Mouse (Mus musculus) telencephalon, adult 2 months (tissue): ENCODE data around the gene Dusp1.

Source experiments
- DNase-seq: peaks from one replicate; pipeline ENCODE4 v3.0.0-alpha.2; 2011; ENCODE audit warnings: low read depth, low spot score

The Dusp1 gene

GRCm38 (mm10) chr17:26584063-26584462, 22.1 kb upstream of the Dusp1 start:
- DNase-seq: no peak

DNA sequence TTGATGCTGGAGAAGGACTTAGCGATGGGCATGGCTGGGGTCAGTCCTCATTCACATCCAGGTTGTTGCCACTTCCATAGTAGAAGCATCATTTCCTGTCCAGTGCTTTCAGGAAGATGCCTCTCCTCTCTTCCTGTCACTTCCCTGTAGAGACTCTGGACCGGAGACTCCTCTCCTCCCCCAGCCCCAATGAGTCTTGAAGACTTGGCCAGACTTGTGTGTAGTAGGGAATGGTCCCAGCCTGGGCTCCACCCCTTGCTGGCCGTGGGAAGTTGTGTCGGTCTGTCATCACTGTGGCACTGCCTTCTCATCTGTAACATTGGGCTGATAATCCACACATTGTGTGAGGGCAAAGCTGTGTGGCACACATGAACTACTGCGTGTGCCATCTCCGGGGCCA, 21.7 kb upstream of the Dusp1 start:
- no peak for DNase-seq

GRCm38 (mm10) chr17:26583056-26583455, 21.1 kb upstream of the Dusp1 start:
- DNase-seq: no peak

- no peak for DNase-seq
Measured at GRCm38 (mm10) chr17:26582297-26582696, 20.4 kb upstream of the Dusp1 start.

DNA sequence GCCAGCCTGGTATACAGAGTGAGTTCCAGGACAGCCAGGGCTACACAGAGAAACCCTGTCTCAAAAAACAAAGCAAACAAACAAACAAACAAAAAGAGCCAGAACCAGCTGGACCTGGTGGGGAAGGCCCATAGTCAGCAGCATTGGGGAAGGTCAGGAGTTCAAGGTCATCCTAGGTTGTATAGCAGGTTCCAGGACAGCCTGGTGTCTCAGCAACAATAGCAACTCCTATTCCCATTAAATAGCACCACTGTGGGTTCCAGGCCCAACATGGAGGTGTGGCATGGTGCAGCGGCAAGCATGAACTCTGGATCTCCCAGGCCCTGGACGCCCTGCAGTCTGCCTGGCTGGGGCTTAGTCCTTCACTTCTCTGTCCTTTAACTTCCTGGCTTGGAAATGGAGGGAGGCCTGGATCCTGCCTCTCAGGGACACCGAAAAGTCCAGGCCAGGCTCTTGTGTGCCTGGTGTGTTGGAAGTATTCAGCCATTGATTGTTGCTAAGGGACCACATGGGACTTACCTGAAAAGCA, 19.0 kb upstream of the Dusp1 start:
- DNase-seq: no peak

DNA sequence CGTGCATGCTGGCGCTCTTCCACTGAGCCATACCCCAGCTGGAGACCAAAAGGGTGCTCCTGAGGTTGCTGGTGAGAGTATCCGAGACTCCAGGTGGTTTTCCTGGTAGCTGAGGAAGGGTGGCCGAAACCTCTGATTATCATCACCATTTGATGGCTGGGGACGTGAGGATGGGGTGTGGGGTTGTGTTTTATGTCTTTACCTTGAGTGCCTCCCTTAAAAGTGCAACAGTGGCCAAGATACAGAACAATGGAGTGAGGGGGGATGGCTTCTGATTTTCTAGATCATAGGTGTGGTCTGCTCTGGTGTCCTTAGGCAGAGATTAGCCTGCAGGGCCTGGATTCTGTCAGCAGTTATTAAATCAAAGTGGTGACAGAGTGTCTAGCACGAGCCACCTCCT, 17.5 kb upstream of the Dusp1 start:
- no peak for DNase-seq

- no peak for DNase-seq
Measured at GRCm38 (mm10) chr17:26578771-26579170, 16.8 kb upstream of the Dusp1 start.

DNA sequence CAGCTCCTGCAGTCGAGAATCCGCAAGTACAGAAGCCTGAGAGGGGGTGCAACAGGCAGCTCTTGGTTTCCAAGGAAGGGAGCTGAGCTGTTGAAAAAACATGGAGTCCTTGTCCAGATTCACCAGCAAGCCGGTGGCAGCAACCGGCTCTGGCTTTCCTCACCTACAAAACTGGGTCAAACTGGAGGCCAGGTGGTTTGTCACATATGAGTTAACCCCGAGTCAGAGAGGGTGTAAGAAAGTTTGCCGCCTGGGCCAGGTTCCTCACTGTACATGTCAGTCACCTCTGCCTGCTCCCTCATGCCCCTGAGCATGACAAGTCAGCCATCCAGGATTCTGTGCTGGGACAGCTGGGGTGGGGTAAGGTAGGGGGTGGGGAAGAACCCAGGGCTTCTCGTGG, 16.2 kb upstream of the Dusp1 start:
- DNase-seq: no peak

DNA sequence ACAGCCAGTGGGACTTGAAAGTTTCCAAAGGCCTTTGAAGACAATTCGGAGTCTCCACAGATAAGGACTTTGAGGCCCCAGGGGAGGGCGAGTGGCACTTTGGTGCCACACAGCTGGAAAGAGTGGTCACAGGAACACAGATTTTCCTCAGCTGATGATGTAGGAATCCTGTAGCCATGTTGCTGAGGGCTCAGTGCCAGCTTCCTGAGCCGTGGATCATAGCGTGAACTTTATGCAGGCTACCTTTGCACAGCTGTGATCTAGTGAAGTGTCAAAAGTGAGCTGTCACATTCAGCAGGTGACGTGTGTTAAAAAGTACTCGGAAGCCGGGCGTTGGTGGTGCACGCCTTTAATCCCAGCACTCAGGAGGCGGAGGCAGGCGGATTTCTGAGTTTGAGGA, 15.4 kb upstream of the Dusp1 start:
- no peak for DNase-seq

DNA sequence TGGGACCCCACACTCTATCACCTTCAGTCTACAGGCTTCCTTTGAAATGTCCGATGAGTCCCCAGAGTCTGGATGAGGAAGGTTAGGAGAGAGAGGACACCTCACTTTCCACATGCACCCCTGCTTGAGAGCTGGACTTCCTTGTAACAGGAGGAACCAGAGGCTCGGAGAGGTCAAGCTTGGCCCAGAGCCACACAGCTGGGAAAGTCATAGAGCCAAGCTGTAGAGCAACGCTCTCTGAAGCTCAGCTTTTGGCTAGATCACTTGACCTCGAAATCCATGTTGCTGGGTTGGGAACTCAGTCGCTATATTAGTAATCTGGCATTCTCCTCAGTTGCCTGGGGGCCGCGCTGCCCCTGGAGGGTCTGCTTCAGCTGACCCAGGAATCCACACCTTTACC, 14.9 kb upstream of the Dusp1 start:
- no peak for DNase-seq

DNA sequence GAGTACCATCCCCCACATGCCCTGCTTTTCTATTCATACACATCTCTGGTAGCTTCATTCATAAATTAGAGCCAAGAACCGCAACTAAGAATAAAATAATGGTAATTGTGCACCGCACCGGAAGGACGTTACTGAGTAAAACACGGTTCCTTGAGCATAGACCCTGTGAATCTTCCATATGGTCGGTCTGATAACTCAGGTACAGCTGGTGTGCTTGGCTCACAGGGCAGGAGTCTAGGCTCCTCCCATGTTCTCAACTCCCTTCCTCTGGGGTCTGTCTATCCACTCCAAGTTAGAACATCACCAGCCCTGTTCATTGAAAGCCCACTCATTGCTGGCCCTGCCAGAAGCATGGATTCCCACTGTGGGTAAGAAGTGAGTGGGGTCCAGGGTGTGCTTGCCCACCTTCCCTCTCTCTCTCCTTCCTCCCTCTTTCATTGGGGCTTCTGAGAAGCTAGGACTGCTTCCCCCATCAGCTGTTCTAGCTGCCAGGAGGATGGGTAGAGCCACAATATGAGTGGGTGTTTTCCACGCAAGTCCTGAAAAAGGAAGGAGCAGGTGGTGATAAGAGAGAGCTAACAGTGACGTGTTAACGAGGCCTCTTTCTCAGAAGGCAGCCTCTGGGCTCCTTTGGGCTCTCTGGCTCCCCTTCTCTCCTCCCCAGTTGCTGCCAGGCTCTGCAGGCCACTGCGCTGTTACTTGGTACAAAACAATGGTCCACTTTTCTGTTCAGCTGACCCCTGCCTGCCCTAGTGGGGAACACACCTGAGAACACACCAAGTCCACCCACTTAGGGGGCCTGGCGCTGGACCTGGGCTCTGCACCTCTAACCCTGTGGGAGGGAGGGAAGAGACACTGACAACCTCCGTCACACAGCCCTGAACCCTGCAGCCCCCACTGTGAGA, 14.1 kb upstream of the Dusp1 start:
- DNase-seq: peak; percentile 89

GRCm38 (mm10) chr17:26574701-26575100, 12.8 kb upstream of the Dusp1 start:
- no peak for DNase-seq

DNA sequence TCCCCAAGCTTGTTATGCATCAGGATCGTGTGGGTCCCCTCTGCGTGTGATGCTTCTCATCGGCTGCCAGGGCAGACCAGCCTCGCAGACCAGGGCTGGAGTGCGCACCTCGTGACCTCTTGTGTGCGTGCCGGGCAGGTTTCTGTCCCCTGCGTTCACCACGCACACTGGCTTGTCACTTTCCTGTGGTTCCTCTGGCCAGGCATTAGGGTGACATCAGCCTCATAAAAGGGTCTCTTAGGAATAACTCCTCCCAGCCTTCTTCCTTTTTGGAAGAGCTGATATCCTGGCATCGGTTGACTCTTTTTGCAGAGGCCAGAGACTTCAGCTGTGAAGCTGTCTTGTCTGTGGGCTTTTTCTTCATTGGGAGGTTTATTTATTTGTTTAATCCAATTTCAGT, 12.2 kb upstream of the Dusp1 start:
- DNase-seq: no peak

DNA sequence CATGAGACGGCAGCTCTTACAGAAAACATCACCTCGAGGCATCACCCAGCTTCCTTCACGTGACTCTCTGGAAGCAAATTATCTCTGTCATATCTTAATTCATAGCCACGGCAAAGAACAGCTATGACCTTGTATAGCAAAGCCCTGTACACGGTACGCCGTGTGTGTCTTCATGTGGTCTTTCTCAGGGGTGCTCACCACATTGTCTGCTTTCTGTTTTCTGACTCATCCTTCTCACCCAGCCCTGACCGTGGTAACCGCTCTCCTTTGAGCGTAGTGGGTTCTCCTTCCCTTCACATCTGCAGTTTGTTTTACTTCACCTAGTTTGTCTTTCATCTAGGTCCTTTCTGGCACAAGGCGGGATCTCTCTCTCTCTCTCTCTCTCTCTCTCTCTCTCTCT, 10.3 kb upstream of the Dusp1 start:
- no peak for DNase-seq

DNA sequence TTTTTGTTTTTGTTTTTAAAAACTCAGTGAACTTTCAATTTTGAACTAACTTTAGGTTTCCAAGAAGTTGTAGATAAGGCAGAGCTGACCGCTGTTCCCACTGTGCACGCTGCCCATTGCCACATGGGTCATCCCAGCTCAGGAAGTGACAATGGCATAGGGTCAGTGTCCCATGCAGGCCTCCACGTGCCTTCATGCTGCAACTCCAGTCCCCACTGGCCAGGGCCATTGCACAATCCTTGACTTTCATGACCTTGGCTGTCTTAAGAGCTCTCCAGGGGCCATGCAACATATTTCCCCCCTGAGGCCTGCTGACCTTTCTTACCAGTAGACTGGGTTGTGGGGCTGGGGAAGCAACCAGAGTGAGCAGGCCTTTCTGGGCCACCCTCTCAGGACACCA, 9.4 kb upstream of the Dusp1 start:
- DNase-seq: no peak

DNA sequence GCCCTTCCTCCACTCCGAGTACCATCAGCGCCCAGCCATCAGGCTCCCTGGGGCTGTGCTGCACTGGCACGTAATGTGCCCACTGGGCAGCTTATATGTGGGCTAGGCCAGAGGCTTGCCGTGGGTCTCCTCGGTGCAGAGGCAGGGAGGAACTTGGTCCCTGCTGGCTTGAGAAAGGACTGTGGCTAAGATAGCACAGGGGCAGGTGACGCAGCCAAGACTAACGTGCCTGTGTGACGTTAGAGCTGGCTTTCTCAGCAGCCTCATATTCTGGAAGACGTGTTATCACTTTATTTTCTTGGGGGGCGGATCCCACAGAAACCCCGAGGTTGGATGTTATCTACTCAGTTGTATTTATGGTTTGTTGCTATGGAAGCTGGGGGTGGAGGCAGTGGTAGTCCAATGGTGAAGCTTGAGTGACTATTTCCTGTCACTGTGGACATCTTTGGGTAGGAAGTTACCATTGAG, 8.8 kb upstream of the Dusp1 start:
- no peak for DNase-seq

DNA sequence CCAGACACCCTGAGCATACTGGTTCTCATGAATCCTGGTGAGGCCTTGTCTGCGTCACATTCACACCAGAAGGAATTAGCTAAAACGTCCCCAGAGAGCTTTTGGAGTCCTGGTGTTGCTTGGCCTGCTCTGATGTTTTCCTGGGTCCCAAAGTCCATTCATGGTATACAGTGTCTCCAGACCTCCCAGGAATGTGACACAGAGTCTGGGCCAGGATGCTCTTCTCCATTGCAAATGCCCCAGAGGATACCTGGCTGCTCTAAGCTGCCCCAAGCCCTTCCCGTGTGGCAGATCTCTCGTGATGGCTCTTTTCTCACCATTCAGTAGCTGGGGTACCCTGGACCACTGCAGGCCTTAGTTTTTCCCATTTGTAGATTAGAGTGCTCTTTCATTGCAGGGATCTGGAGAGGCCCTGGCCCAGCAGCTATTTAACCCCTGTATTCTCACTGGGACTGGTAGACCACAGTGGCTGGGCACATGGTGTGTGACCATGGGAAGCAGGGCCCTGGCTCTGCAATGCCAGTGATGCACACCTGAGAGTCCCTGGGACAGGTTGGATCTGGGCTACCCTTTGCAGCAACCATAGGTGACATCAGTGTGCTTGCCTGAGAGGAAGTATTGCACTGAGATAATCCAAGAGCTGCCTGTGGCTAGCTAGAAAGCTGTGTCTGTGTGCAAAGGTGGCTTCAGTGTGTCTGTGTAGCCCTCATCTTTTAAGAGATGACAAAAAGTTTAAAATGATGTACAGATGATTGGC, 7.8 kb upstream of the Dusp1 start:
- DNase-seq: no peak

- no peak for DNase-seq
Measured at GRCm38 (mm10) chr17:26567818-26568173, 5.9 kb upstream of the Dusp1 start.

GRCm38 (mm10) chr17:26567142-26567817, 5.4 kb upstream of the Dusp1 start:
- no peak for DNase-seq

- no peak for DNase-seq
Measured at GRCm38 (mm10) chr17:26564439-26564838, 2.5 kb upstream of the Dusp1 start.

DNA sequence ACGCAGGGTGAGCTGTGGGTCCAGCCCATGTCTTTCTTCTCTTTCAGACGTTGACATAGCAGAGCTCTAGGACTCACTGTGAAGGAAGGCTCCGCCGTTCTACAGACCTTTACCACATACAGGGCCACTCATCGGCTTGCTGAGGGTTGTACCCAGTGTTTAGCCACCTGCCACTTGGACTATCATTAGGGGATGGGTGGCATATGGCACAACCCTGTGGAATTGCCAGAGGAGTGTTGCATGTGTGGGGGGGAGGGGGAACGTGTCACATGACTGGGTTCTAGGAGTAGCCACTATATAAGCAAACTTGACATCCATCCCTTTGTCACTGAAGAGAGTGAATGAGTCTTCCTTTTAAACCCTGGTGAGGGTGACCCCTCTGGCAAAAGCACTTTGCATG, 1.5 kb upstream of the Dusp1 start:
- DNase-seq: no peak

- DNase-seq: no peak
Measured at GRCm38 (mm10) chr17:26562292-26562691, 364 bp upstream of the Dusp1 start.
